Mouse (Mus musculus) urinary bladder, adult 18-20 months (tissue): ENCODE measurements around the gene Celf2.
"Not testable (repeated sequence)": the region's sequence is repeated elsewhere in the genome, so short reads cannot be mapped to it uniquely, and the experiment has no call there.

ENCODE experiments used
- DNase-seq, 2 experiments: peaks; one replicate each; pipeline ENCODE4 v3.0.0; 2022; ENCODE audit warnings: low spot score in 2 of 2, mixed read lengths in 2 of 2

Celf2 gene

GRCm38 (mm10) chr2:6598124-6598878, 911.1 kb downstream of the Celf2 start:
- no peak for DNase-seq

GRCm38 (mm10) chr2:6594736-6595135, 914.6 kb downstream of the Celf2 start:
- no peak for DNase-seq

- no peak for DNase-seq
Measured at GRCm38 (mm10) chr2:6594160-6594559, 915.2 kb downstream of the Celf2 start.

GRCm38 (mm10) chr2:6593739-6594138, 915.6 kb downstream of the Celf2 start:
- DNase-seq = no peak

GRCm38 (mm10) chr2:6586122-6586681, 923.2 kb downstream of the Celf2 start:
- no peak for DNase-seq

- DNase-seq = no peak
Measured at GRCm38 (mm10) chr2:6585069-6585754, 924.2 kb downstream of the Celf2 start.

GRCm38 (mm10) chr2:6582711-6583110, 926.7 kb downstream of the Celf2 start:
- DNase-seq = no peak

- no peak for DNase-seq
Measured at GRCm38 (mm10) chr2:6580066-6580465, 929.3 kb downstream of the Celf2 start.

GRCm38 (mm10) chr2:6575316-6575715, 934.0 kb downstream of the Celf2 start:
- DNase-seq = not testable (repeated sequence)

- no peak for DNase-seq
Measured at GRCm38 (mm10) chr2:6573640-6574039, 935.7 kb downstream of the Celf2 start.

GRCm38 (mm10) chr2:6572976-6573375, 936.4 kb downstream of the Celf2 start:
- DNase-seq = no peak

- DNase-seq = no peak
Measured at GRCm38 (mm10) chr2:6569040-6569542, 940.3 kb downstream of the Celf2 start.

- no peak for DNase-seq
Measured at GRCm38 (mm10) chr2:6565175-6565574, 944.2 kb downstream of the Celf2 start.

- DNase-seq = no peak
Measured at GRCm38 (mm10) chr2:6561337-6561736, 948.0 kb downstream of the Celf2 start.

- no peak for DNase-seq
Measured at GRCm38 (mm10) chr2:6560802-6561201, 948.6 kb downstream of the Celf2 start.

GRCm38 (mm10) chr2:6559581-6559980, 949.8 kb downstream of the Celf2 start:
- DNase-seq = no peak

- DNase-seq = no peak
Measured at GRCm38 (mm10) chr2:6558303-6559254, 950.8 kb downstream of the Celf2 start.

- no peak for DNase-seq
Measured at GRCm38 (mm10) chr2:6557749-6558148, 951.6 kb downstream of the Celf2 start.

- DNase-seq = no peak
Measured at GRCm38 (mm10) chr2:6556913-6557312, 952.5 kb downstream of the Celf2 start.

- DNase-seq = no peak
Measured at GRCm38 (mm10) chr2:6553656-6554055, 955.7 kb downstream of the Celf2 start.

GRCm38 (mm10) chr2:6549251-6549650, 960.1 kb downstream of the Celf2 start:
- DNase-seq = no peak
